In genomic region chr1:155205822-155206660, GRCm38 (mm10) we compare ENCODE assay signal across 10 mouse cellular contexts. TPM values are rescaled to one million over a fixed set of nuclear protein-coding genes. Genes with fewer than 3 reads are reported as not detected.
DNase-seq lines count a peak whose midpoint lies in the region; ATAC-seq lines count a peak whose summit lies in the region.
"Had no signal": no experiment of that assay in that cellular context is flagged by ENCODE, and none has a peak within 500 bp of the region (broad histone marks: within the 10 kb centered on the region; RNA-seq: fewer than 3 reads in every experiment).

No protein-coding gene starts in this region.

- ATAC-seq in kidney, embryonic 14.5 days (ENCODE audit: low FRiP score, low TSS enrichment), result no peak
- peak; percentile 53 for ATAC-seq in common myeloid progenitor, adult 5-6 weeks (replicated peaks; ENCODE audit: low read depth, poor library complexity, severe bottlenecking)
- ATAC-seq in limb, embryonic 13.5 days (ENCODE audit: low FRiP score, low read depth), result peak; percentile 42; the same call in 1 of the 2 replicates

- peaks cover 16% of the 10 kb centered on the region for H3K4me1 ChIP-seq in kidney, embryonic 14.5 days (ENCODE audit: control insufficient read depth, insufficient read depth, low read length)
- peaks cover 55% of the 10 kb centered on the region for H3K4me1 ChIP-seq in limb, embryonic 13.5 days

- no peaks in the 10 kb centered on the region for H3K9me3 ChIP-seq in kidney, embryonic 14.5 days (ENCODE audit: control insufficient read depth, low read length)
- H3K9me3 ChIP-seq in limb, embryonic 13.5 days, result no peaks in the 10 kb centered on the region

- H3K4me3 ChIP-seq in kidney, embryonic 14.5 days (ENCODE audit: low read length), result no peak overlapping the region
- no peak overlapping the region for H3K4me3 ChIP-seq in limb, embryonic 13.5 days

- no peaks in the 10 kb centered on the region for H3K27me3 ChIP-seq in kidney, embryonic 14.5 days (ENCODE audit: control insufficient read depth, insufficient read depth, low read length)
- no peaks in the 10 kb centered on the region for H3K27me3 ChIP-seq in limb, embryonic 13.5 days

- no peak overlapping the region for H3K4me2 ChIP-seq in kidney, embryonic 14.5 days (replicated peaks; ENCODE audit: low read depth, low read length)
- no peak overlapping the region for H3K4me2 ChIP-seq in limb, embryonic 13.5 days (replicated peaks)

- H3K9ac ChIP-seq in kidney, embryonic 14.5 days (ENCODE audit: low read depth, low read length), result no peak overlapping the region
- H3K9ac ChIP-seq in limb, embryonic 13.5 days, result 0 out of 2 replicates have a peak overlapping the region, but pooled peaks have one; percentile 8

- WGBS in kidney, embryonic 14.5 days, result 64% methylated on average over 19 of the region's 19 CpGs
- 55% methylated on average over 19 of the region's 19 CpGs for WGBS in limb, embryonic 13.5 days

- H3K27ac ChIP-seq in kidney, embryonic 14.5 days (ENCODE audit: low read depth, low read length), result no peak overlapping the region
- peak overlapping the region; percentile 44 for H3K27ac ChIP-seq in limb, embryonic 13.5 days

- peak; percentile 13 for DNase-seq in kidney, adult 18-20 months
- peak; percentile 35 to 54 for DNase-seq in heart, adult 9 months (ENCODE audit: low spot score in 2 of 2)
- no peak for DNase-seq in T-cell, adult 2 months (ENCODE audit: low spot score)
- DNase-seq in c-Kit-positive CD71-positive TER-119-positive erythroid progenitor cells, embryonic 14.5 days (ENCODE audit: low spot score), result no peak
- DNase-seq in urinary bladder, adult 2 months (ENCODE audit: low spot score), result no peak

- peaks cover 34% of the 10 kb centered on the region for H3K36me3 ChIP-seq in kidney, embryonic 14.5 days (ENCODE audit: control insufficient read depth, insufficient read depth, low read length)
- H3K36me3 ChIP-seq in limb, embryonic 13.5 days, result peaks cover 41% of the 10 kb centered on the region

RNA-seq across cellular contexts. Expression of gene BC034090, which starts 38.2 kb away (rescaled TPM):
- polyA plus RNA-seq in kidney, embryonic 14.5 days (2014; fragmentation: Nextera tagmentation; extraction: Ambion mirVana), result 4.7 and 4.9 TPM in 2 replicates
- total RNA-seq in common myeloid progenitor, adult 5-6 weeks (2017), result not detected in 2 replicates
- polyA plus RNA-seq in limb, embryonic 13.5 days (2015; fragmentation: Nextera tagmentation; extraction: Ambion mirVana), result 8.5 and 9.1 TPM in 2 replicates
- 20.0 and 21.4 TPM in 2 replicates for polyA plus RNA-seq in urinary bladder, adult 2 months (2012; rRNA removed)
- total RNA-seq: megakaryocyte, adult 5-6 weeks had no signal

RNA-seq across cellular contexts. Expression of gene Stx6, which starts 47.5 kb away (rescaled TPM):
- polyA plus RNA-seq in kidney, embryonic 14.5 days (2014; fragmentation: Nextera tagmentation; extraction: Ambion mirVana), result 69.2 and 86.8 TPM in 2 replicates
- 24.5 and 32.6 TPM in 2 replicates for total RNA-seq in common myeloid progenitor, adult 5-6 weeks (2017)
- 89.3 and 98.1 TPM in 2 replicates for polyA plus RNA-seq in limb, embryonic 13.5 days (2015; fragmentation: Nextera tagmentation; extraction: Ambion mirVana)
- polyA plus RNA-seq in urinary bladder, adult 2 months (2012; rRNA removed), result 42.4 and 45.9 TPM in 2 replicates

RNA-seq across cellular contexts. Expression of gene Mr1, which starts 59.4 kb away (rescaled TPM):
- polyA plus RNA-seq in kidney, embryonic 14.5 days (2014; fragmentation: Nextera tagmentation; extraction: Ambion mirVana), result 4.6 and 4.8 TPM in 2 replicates
- 6.9 and 10.6 TPM in 2 replicates for total RNA-seq in common myeloid progenitor, adult 5-6 weeks (2017)
- 7.6 and 7.7 TPM in 2 replicates for polyA plus RNA-seq in limb, embryonic 13.5 days (2015; fragmentation: Nextera tagmentation; extraction: Ambion mirVana)
- 24.0 and 31.2 TPM in 2 replicates for polyA plus RNA-seq in urinary bladder, adult 2 months (2012; rRNA removed)
- total RNA-seq: ES-E14 had no signal

Comparison
In these comparisons a context has a peak if more than half of its experiments do, and no peak if none do; other contexts are left out.
1. DNase-seq: peak in kidney, adult 18-20 months (single experiment) and heart, adult 9 months (2 of 2); none in T-cell, adult 2 months (single experiment), c-Kit-positive CD71-positive TER-119-positive erythroid progenitor cells, embryonic 14.5 days (single experiment) and urinary bladder, adult 2 months (single experiment).